Comparison of ENCODE assay signal across 19 mouse cellular contexts in the genomic region with DNA sequence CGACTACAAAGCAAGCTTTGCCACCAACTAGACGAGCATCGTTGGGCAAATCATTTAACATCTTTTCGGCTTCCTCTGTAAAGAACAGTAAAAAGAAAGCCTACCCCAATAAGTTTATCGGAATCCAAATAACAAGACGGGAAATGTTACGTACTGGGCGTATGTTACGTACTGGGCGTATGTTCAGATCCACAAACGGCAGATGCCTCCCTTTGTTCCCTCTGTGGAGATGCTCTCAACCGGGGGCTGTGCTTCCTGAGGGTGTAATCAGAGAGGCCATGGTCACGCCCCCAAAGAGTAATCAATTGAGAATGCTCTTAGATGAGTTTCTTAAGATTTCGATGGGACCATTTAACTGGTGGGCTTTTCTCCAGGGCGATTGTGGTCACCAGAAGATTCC. TPM values are rescaled to one million over a fixed set of nuclear protein-coding genes. Genes with fewer than 3 reads are reported as not detected.
"Had no signal": no experiment of that assay in that cellular context is flagged by ENCODE, and none has a peak within 500 bp of the region (broad histone marks: within the 10 kb centered on the region; RNA-seq: fewer than 3 reads in every experiment).

No protein-coding gene starts in this region.

- DNase-seq: liver, postnatal 0 days; lung, adult 2 months; lung, postnatal 14 days; lung, postnatal 36 days; right cerebral cortex, postnatal 14 days; thymus, adult 18-20 months; thymus, postnatal 25 days; thymus, postnatal 4 days had no signal

- H3K4me2 ChIP-seq: liver, embryonic 15.5 days; lung, embryonic 15.5 days; midbrain, embryonic 11.5 days; midbrain, embryonic 13.5 days; midbrain, embryonic 15.5 days; neural tube, embryonic 12.5 days had no signal

- H3K27ac ChIP-seq: liver, embryonic 15.5 days; lung, embryonic 15.5 days; macrophage; midbrain, embryonic 13.5 days; midbrain, embryonic 15.5 days; neural tube, embryonic 12.5 days had no signal

- H3K9ac ChIP-seq: liver, embryonic 15.5 days; liver, postnatal 0 days; lung, embryonic 15.5 days; midbrain, embryonic 13.5 days; midbrain, embryonic 15.5 days; neural tube, embryonic 12.5 days had no signal

- H3K4me1 ChIP-seq: liver, embryonic 15.5 days; megakaryocyte, embryonic 14.5 days; midbrain, embryonic 13.5 days; midbrain, embryonic 15.5 days; neural tube, embryonic 12.5 days had no signal

- H3K36me3 ChIP-seq: liver, embryonic 15.5 days; lung, embryonic 15.5 days; midbrain, embryonic 13.5 days; midbrain, embryonic 15.5 days; neural tube, embryonic 12.5 days had no signal

- H3K9me3 ChIP-seq: liver, embryonic 15.5 days; lung, embryonic 15.5 days; midbrain, embryonic 13.5 days; midbrain, embryonic 15.5 days; neural tube, embryonic 12.5 days had no signal

- H3K27me3 ChIP-seq: liver, embryonic 15.5 days; lung, embryonic 15.5 days; megakaryocyte, embryonic 14.5 days; midbrain, embryonic 13.5 days; midbrain, embryonic 15.5 days; neural tube, embryonic 12.5 days had no signal

- H3K4me3 ChIP-seq: liver, embryonic 15.5 days; lung, embryonic 15.5 days; megakaryocyte, embryonic 14.5 days; midbrain, embryonic 13.5 days; midbrain, embryonic 15.5 days; neural tube, embryonic 12.5 days had no signal

- ATAC-seq: liver, postnatal 0 days; lung, postnatal 0 days; midbrain, embryonic 13.5 days; midbrain, embryonic 15.5 days had no signal

RNA-seq across cellular contexts. Expression of a gene that starts 59.1 kb away (rescaled TPM):
- polyA plus RNA-seq: liver, embryonic 15.5 days; liver, postnatal 0 days; lung, adult 2 months; lung, postnatal 0 days; macrophage; spleen, adult 2 months; urinary bladder, adult 2 months had no signal
